Mouse (Mus musculus) T-helper 1 cell (primary cell): ENCODE measurements around the gene Adcy9.

ENCODE experiments used
- in situ Hi-C: fragments of 300-600 bp; cut with MboI, MseI; formaldehyde crosslinking; loops from one replicate; pipeline ENCODE4 v1.15.1; 2025; ENCODE audit warnings: high pct_unique_total_duplicates

The Adcy9 gene

GRCm38 (mm10) chr16:4420298-4421054, at the start of gene Adcy9:
Adcy9 (minus strand) TSS chr16:4420498.
- in situ Hi-C loops: no loop called here

DNA sequence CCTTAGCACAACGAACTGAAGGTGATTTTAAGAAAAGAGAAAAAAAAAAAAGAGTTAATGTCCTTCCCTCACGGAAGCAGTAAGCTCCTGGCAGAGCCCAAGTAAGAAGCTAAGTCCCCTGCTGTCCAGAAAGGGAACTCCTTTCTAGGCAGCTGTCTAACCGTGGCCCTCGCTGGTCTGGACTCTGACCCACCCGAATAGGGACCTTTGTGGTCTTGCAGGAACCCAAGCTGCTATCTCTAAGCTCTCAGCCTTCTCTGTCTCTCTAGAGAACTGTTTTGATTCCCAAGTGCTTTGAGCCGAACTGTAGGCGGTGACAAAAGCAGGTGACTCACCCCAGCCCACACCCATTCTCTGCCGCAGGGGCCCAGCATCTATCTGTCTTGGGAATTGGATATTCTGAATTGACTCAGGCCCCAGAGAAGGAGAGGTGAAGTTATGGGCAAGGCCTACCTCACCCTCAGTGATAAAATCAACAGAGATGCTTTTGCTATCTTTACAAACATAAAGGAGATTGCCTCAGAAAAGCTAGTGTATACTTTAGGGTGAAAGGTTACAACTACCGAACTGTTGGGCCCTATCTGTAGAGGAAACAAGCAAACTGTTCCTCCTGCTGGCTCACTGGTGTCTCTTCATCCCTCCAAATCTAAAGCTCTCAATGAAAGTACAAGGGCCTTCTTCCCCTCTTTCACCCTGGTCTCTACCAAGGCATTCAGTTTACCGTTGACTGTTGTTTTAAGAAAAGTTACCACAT, 49.5 kb upstream of the Adcy9 start:
- in situ Hi-C loops: loop anchor here (5.0 kb wide), 1 partner anchor 42 kb away; no protein-coding TSS in a partner anchor

GRCm38 (mm10) chr16:4464529-4465089, 44.3 kb upstream of the Adcy9 start:
- in situ Hi-C loops: loop anchor here (5.0 kb wide), 1 partner anchor 37 kb away; no protein-coding TSS in a partner anchor

DNA sequence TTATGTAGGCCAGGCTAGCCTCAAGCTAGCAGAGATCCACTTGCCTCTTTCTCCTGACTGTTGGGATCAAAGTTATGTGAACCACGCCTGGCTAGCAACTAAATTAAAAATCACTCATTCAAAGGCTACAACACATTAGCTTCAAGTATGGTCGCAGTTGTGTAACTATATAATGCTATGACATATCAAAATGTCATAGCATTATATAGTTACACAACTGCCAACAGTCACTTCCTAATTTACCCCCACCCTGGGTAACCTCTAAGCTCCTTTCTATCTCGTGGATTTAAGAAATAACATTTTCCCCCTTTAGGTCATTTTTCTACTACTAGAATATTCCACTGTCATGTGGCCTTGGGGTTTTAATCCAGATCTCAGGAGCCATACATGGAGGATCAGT, 37.6 kb upstream of the Adcy9 start:
- in situ Hi-C loops: no loop called here

- in situ Hi-C loops: no loop called here
Measured at GRCm38 (mm10) chr16:4456391-4456790, 36.1 kb upstream of the Adcy9 start.

- in situ Hi-C loops: no loop called here
Measured at GRCm38 (mm10) chr16:4455693-4456092, 35.4 kb upstream of the Adcy9 start.

DNA sequence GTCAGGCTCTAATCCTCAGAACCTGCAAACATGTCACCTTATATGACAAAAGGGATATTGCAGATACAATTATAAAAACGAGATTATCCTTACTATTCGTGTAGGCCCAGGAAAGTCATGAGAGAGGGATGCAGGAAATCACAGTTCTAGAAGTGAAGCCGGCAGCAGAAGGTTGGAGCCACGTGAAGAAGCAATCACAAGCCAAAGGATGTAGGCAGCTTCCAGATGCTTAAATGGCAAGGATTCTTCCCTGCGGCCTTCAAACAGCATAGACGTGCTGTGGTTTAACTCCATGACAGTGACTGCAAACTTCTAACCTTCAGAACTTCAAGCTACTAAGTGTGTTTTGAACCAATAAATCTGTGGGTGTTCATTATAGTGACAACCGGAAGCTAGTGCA, 34.3 kb upstream of the Adcy9 start:
- in situ Hi-C loops: no loop called here

- in situ Hi-C loops: no loop called here
Measured at GRCm38 (mm10) chr16:4449418-4449817, 29.1 kb upstream of the Adcy9 start.

- in situ Hi-C loops: no loop called here
Measured at GRCm38 (mm10) chr16:4448235-4448634, 27.9 kb upstream of the Adcy9 start.

- in situ Hi-C loops: no loop called here
Measured at GRCm38 (mm10) chr16:4446395-4446794, 26.1 kb upstream of the Adcy9 start.

GRCm38 (mm10) chr16:4444378-4444777, 24.1 kb upstream of the Adcy9 start:
- in situ Hi-C loops: no loop called here

DNA sequence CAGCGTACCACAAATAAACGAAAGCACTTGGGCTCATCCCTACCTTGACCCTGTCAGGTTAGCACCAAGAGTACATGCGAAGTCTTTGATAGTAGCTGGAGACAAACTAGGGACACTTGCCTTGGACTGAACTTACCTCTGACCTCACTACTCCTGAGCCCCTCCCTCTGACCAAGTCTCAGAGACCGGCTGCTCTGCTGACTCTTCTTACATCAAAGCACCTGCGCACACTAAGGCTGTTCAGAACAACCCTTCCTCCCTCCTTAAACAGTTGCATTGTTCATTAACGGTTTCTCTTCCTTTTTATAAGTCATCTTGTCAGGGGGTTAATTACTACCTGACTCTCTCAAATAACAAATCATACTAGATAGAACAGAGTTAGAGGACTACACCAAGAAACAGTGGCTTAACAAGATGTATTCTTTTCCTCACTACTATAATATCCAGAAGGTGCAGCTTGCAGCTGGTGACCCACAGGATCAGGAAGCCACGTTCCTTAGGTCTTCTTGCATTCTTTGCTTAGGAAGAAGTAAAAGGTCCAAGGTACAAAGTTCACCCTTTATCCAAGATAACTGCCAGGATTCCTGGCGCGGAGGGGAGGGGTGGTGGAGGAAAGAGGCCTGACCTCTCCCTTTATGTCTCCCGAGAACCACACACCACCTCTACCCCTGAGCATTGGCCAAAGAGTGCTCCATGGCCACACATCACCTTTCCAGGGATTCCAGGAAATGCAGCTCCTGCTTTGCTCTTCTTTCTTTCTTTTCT, 19.2 kb upstream of the Adcy9 start:
- in situ Hi-C loops: no loop called here

GRCm38 (mm10) chr16:4436738-4437137, 16.4 kb upstream of the Adcy9 start:
- in situ Hi-C loops: no loop called here

- in situ Hi-C loops: no loop called here
Measured at GRCm38 (mm10) chr16:4435371-4435770, 15.1 kb upstream of the Adcy9 start.

- in situ Hi-C loops: no loop called here
Measured at GRCm38 (mm10) chr16:4431841-4432240, 11.5 kb upstream of the Adcy9 start.

GRCm38 (mm10) chr16:4431013-4431412, 10.7 kb upstream of the Adcy9 start:
- in situ Hi-C loops: no loop called here

DNA sequence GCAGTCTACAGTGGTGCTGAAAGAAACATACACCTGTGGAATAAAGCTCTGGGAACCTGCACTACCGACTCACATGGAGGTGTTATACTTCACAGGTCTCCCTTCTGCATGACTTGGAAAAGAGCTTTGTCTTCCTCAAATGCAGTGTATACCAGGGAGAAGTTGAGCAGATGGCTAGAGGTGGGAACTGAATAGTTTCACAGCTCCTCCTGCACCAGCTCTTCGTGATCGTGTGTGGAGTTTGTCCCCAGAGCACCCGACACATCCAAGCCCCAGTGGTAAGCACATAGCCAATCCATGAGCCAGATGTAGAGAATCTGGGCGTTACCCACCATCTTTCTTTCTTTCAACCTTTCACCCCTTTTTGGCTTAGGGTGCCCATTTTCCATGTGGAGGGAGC, 9.9 kb upstream of the Adcy9 start:
- in situ Hi-C loops: no loop called here

DNA sequence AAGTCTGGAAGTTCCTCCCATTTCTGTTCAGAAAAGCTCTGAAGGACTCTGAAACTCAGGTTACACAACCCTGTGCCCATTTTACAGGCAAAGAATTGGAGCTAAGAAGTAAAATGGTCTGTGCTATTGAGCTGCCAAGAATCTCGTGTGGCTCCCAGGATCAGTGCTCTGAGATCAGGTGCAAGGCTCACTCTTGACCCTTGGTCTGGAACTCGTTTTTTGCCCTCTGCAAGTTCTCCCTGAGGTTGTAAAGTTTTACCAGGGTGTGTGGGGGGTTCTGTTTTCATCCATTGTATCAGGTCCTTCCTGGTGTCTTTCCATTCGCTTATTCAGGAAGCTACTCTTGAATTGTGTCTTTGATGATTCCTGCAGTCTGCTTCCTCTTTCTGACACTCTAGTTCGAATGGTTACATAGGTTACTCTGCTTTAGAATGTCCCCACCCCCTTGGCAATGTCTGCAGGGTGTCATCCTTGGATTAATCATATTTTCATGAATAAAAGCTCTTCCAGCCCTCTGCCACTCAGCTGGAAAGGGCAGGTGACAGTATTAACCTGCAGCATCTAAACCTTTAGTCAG, 5.4 kb upstream of the Adcy9 start:
- in situ Hi-C loops: loop anchor here (5.0 kb wide), 1 partner anchor 42 kb away; no protein-coding TSS in a partner anchor

DNA sequence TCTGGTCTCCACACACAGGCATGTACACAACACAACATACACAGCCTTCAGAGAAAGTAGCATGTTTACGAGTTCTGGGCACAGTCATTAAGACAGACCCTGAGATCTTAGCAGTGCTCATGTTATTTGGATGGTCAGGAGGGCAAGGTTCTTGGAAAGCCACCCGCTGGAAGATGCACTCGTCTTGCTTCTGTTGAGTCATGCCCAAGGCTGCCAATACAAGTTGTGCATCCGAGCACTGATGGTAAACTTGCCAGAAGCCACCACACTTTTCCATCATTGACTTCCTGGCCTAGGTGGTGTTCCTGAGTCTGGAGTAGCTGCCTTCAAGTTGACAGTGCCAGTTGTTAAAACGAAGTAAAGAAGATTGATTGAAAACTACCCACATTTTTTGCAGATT, 3.3 kb upstream of the Adcy9 start:
- in situ Hi-C loops: no loop called here

- in situ Hi-C loops: no loop called here
Measured at GRCm38 (mm10) chr16:4422991-4423390, 2.7 kb upstream of the Adcy9 start.

DNA sequence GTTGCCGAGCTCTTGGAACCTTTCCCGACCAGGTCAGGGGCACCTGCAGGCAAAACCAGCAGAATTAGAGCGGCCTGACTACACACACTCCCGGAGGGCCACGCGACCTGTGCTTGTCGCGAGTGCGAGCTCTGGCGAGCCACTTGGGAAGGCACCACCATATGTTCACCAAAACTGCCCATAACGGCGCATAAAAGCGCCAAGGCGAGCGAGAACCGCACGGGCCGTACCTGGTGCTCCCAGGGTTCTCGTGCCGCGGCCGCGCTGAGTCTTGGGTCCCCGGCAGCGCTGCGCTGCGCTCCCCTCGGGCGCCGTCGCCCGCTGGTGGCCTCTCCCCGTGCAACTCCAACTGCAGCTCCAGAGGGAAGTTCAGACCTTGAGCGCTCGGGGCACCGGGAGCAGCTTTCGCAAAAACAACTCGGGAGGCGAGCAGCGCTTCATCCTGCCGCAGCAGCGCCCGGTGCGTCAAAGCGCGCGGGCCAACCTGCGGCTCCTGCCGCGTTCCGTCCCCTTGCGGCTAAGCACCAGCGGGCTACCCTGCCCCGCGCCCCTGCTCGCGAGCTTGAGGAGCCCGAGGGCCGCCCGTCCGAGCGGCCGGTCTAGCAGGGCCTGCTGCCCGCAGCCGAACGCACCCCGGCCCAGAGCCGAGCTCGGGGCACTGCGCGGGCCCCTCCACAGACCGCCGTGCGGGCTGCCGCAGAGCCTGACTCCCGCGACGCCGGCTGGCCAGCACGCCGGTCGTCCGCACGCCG, 576 bp downstream of the Adcy9 start:
- in situ Hi-C loops: no loop called here
